8 mouse cellular contexts compared by ENCODE assay signal in the genomic region with DNA sequence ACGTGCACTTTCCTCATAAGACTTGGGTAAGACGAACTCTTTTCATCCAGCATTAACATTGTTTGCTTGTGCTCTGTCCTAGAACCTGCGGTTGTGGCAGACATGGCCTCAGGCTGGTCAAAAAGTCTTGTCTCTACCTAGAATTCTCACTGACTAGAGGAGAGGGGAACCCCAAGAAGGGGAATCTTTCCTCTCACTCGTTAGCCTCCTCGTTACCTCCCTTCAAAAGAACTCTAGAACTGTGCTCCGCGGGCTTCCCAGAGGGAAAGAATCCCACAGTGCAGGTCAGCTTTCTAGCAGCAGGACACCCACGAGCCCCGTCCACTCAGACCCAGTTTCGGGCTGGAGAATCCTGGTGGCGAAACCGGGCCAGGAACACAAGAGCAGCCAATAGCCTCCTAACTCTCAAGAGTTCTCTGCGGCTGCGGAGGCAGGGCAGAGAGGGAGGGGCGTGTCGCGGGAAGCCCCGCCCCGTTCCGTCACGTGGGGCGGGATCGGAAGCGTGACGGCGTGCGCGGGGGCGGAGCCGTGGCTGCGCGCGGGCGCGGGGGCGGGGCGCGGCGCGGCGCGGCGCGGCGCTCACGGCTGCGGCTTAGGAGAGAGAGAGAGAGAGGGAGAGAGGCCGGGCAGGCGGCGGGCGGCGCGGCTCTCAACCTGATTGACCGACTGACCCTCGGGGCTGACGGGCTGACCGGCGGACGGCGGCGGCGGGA. TPM values are rescaled to one million over a fixed set of nuclear protein-coding genes. Genes with fewer than 3 reads are reported as not detected.
A peak's percentile ranks its signal among the peaks of the same experiment; 100 is the strongest.
DNase-seq lines count a peak whose midpoint lies in the region; ATAC-seq lines count a peak whose summit lies in the region.

A gene (plus strand): TSS at position 553 of the 713 bp plus-strand sequence.

- H3K27ac ChIP-seq in hindbrain, embryonic 11.5 days (ENCODE audit: low read depth, low read length): peak within 1 kb of the TSS; percentile 94

- peak within 1 kb of the TSS; percentile 92 for H3K9ac ChIP-seq in hindbrain, embryonic 11.5 days (ENCODE audit: low read depth, low read length)

- peak within 1 kb of the TSS; percentile 92 for H3K4me3 ChIP-seq in hindbrain, embryonic 11.5 days (ENCODE audit: low read depth, low read length)

- H3K27me3 ChIP-seq in hindbrain, embryonic 11.5 days (ENCODE audit: control insufficient read depth, insufficient read depth, low read length): no peaks in the 10 kb centered on the region

- peak within 1 kb of the TSS; percentile 68 for H3K4me2 ChIP-seq in hindbrain, embryonic 11.5 days (replicated peaks; ENCODE audit: low read depth, low read length)

- no peaks in the 10 kb centered on the region for H3K36me3 ChIP-seq in hindbrain, embryonic 11.5 days (ENCODE audit: control insufficient read depth, insufficient read depth, low read length)

- no peaks in the 10 kb centered on the region for H3K9me3 ChIP-seq in hindbrain, embryonic 11.5 days (ENCODE audit: control insufficient read depth, low read length)

- no peaks in the 10 kb centered on the region for H3K4me1 ChIP-seq in hindbrain, embryonic 11.5 days (replicated peaks; ENCODE audit: control insufficient read depth, insufficient read depth, low read length)

- peak; percentile 96 for ATAC-seq in hindbrain, embryonic 11.5 days (ENCODE audit: low FRiP score)

- peak; percentile 97 for DNase-seq in Muller cell, postnatal 12 days (ENCODE audit: inconsistent ontology term)
- peak; percentile 94 for DNase-seq in cerebellum, adult 9-11 months
- peak; percentile 85 to 95 for DNase-seq in frontal cortex, adult 2 months (ENCODE audit: extremely low spot score in 1 of 2, low spot score in 1 of 2)
- DNase-seq in hindbrain, embryonic 11.5 days (ENCODE audit: low spot score): peak; percentile 97
- peak; percentile 95 to 96 for DNase-seq in layer of hippocampus, postnatal 10 days (ENCODE audit: low spot score in 2 of 2)
- DNase-seq in lung, postnatal 10 days: peak; percentile 96
- peak; percentile 96 for DNase-seq in ovary, postnatal 36 days (ENCODE audit: low spot score)
- DNase-seq in thymus, postnatal 25 days: peak; percentile 97

- WGBS in hindbrain, embryonic 11.5 days: 2% methylated on average over 36 of the region's 62 CpGs

RNA-seq across cellular contexts. Expression of the gene that starts here (rescaled TPM):
- polyA plus RNA-seq in frontal cortex, adult 2 months (2012; rRNA removed): 24.6 and 26.0 TPM in 2 replicates
- polyA plus RNA-seq in hindbrain, embryonic 11.5 days (2014; fragmentation: Nextera tagmentation; extraction: Ambion mirVana): 47.1 and 49.0 TPM in 2 replicates
- 10 to 100 TPM; 33.4 to 35.0 TPM for total RNA-seq in layer of hippocampus, postnatal 10 days (2021)

Comparison
In these comparisons a context has a peak if more than half of its experiments do, and no peak if none do; other contexts are left out.
1. Peak in every context shown above with its lines: DNase-seq, ATAC-seq, H3K4me3 ChIP-seq and H3K27ac ChIP-seq.